Mouse (Mus musculus) kidney, postnatal 4 days (tissue): Measurements from ENCODE around the gene Gm10488.
"Not testable (repeated sequence)": the region's sequence is repeated elsewhere in the genome, so short reads cannot be mapped to it uniquely, and the experiment has no call there.

Experiments
- DNase-seq, 2 experiments: peaks; one replicate each; pipeline ENCODE4 v3.0.0; 2021; ENCODE audit warnings: mixed read lengths in 2 of 2

Gene Gm10488

DNA sequence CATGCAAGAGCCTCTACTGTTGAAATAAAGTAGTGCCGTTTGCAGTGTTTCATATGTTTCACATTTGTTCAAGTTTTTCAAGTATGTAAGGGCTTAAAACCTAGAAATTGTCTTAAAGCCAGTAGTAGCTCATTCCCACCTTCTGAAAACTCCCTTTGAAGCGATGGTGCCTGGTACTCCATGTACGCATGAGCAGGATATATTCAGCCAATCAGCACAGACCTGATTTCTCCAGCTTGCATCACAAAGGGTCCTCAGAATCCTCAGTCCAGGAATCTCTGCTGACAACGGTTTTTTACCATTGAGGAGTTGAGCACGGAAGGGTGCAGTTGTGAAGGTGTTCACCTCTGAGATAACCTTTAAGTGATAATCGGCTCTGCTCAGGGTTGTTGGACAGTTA lies at the start of gene Gm10488:
Gm10488 (plus strand) TSS at position 301 of the 400 bp plus-strand sequence.
- DNase-seq: not testable (repeated sequence)
